ENCODE assay signal across 20 mouse cellular contexts in genomic region chr9:9860631-9861030, GRCm38 (mm10).
"Had no signal": no experiment of that assay in that cellular context is flagged by ENCODE, and none has a peak within 500 bp of the region (broad histone marks: within the 10 kb centered on the region; RNA-seq: fewer than 3 reads in every experiment).

No protein-coding gene starts in this region.

- DNase-seq: kidney, postnatal 25 days; layer of hippocampus, adult 9-11 months; liver; lung, adult 18-20 months; lung, postnatal 10 days; lung, postnatal 36 days; thymus, adult 18-20 months; thymus, postnatal 36 days had no signal

- H3K4me3 ChIP-seq: layer of hippocampus, adult 2 months; limb, embryonic 10.5 days; limb, embryonic 13.5 days; liver, embryonic 12.5 days; liver, embryonic 15.5 days; lung, embryonic 15.5 days; megakaryocyte, embryonic 14.5 days; midbrain, embryonic 10.5 days; midbrain, embryonic 13.5 days; neural tube, embryonic 12.5 days; neural tube, embryonic 15.5 days had no signal

- H3K4me2 ChIP-seq: limb, embryonic 13.5 days; liver, embryonic 12.5 days; liver, embryonic 15.5 days; lung, embryonic 15.5 days; midbrain, embryonic 13.5 days; neural tube, embryonic 12.5 days; neural tube, embryonic 15.5 days had no signal

- H3K4me1 ChIP-seq: limb, embryonic 10.5 days; limb, embryonic 13.5 days; liver, embryonic 12.5 days; liver, embryonic 15.5 days; lung, embryonic 15.5 days; megakaryocyte, embryonic 14.5 days; midbrain, embryonic 10.5 days; midbrain, embryonic 13.5 days; neural tube, embryonic 12.5 days; neural tube, embryonic 15.5 days had no signal

- H3K27ac ChIP-seq: kidney, postnatal 0 days; layer of hippocampus, adult 2 months; limb, embryonic 10.5 days; limb, embryonic 13.5 days; liver, embryonic 12.5 days; liver, embryonic 15.5 days; lung, embryonic 15.5 days; midbrain, embryonic 10.5 days; midbrain, embryonic 13.5 days; neural tube, embryonic 12.5 days; neural tube, embryonic 15.5 days had no signal

- H3K36me3 ChIP-seq: limb, embryonic 10.5 days; limb, embryonic 13.5 days; liver, embryonic 12.5 days; liver, embryonic 15.5 days; lung, embryonic 15.5 days; midbrain, embryonic 10.5 days; midbrain, embryonic 13.5 days; neural tube, embryonic 12.5 days; neural tube, embryonic 15.5 days had no signal

- H3K9me3 ChIP-seq: limb, embryonic 10.5 days; limb, embryonic 13.5 days; liver, embryonic 12.5 days; liver, embryonic 15.5 days; lung, embryonic 15.5 days; megakaryocyte, embryonic 14.5 days; midbrain, embryonic 10.5 days; midbrain, embryonic 13.5 days; neural tube, embryonic 12.5 days had no signal

- H3K9ac ChIP-seq: limb, embryonic 13.5 days; liver, embryonic 12.5 days; liver, embryonic 15.5 days; lung, embryonic 15.5 days; midbrain, embryonic 13.5 days; neural tube, embryonic 12.5 days; neural tube, embryonic 15.5 days had no signal

- ATAC-seq: liver, embryonic 12.5 days; midbrain, embryonic 13.5 days had no signal

- H3K27me3 ChIP-seq: limb, embryonic 13.5 days; liver, embryonic 12.5 days; liver, embryonic 15.5 days; lung, embryonic 15.5 days; megakaryocyte, embryonic 14.5 days; midbrain, embryonic 13.5 days; neural tube, embryonic 12.5 days; neural tube, embryonic 15.5 days had no signal
